ENCODE assay signal across 28 mouse cellular contexts in the genomic region with DNA sequence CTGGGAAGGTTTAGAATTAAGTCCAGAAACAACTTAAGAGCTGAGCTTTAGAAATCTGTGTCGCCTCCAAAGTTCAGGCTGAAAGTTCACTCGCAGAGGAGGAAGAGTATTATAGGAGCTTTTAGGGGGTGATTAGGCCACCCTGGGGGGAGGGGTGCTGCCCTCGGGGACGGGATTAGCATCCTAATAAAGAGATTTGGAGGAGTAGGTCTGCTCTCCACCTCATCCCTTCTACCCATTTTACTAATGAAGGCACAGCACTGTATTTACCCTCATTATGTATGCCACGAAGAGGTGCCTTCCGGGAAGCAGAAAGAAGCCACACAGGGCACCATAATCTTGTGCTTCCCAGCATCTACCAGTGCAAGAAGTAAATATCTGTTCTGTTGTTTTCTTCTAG. TPM values are rescaled to one million over a fixed set of nuclear protein-coding genes. Genes with fewer than 3 reads are reported as not detected.
DNase-seq lines count a peak whose midpoint lies in the region; ATAC-seq lines count a peak whose summit lies in the region.
"Had no signal": no experiment of that assay in that cellular context is flagged by ENCODE, and none has a peak within 500 bp of the region (broad histone marks: within the 10 kb centered on the region; RNA-seq: fewer than 3 reads in every experiment).

No protein-coding gene starts in this region.

- peaks cover 20% of the 10 kb centered on the region for H3K4me1 ChIP-seq in forebrain, embryonic 12.5 days
- 0 out of 2 replicates have a peak, but pooled peaks cover 2% of the 10 kb centered on the region for H3K4me1 ChIP-seq in forebrain, embryonic 14.5 days (ENCODE audit: control insufficient read depth, insufficient read depth, low read length)
- H3K4me1 ChIP-seq in neural tube, embryonic 13.5 days (replicated peaks), result peaks cover 26% of the 10 kb centered on the region
- peaks cover 28% of the 10 kb centered on the region for H3K4me1 ChIP-seq in neural tube, embryonic 15.5 days

- H3K27ac ChIP-seq in forebrain, embryonic 12.5 days, result no peak overlapping the region
- H3K27ac ChIP-seq in forebrain, embryonic 14.5 days (ENCODE audit: low read depth, low read length), result no peak overlapping the region
- H3K27ac ChIP-seq in neural tube, embryonic 13.5 days (replicated peaks), result no peak overlapping the region
- no peak overlapping the region for H3K27ac ChIP-seq in neural tube, embryonic 15.5 days (replicated peaks)
- H3K27ac ChIP-seq: embryonic facial prominence, embryonic 13.5 days; hindbrain, embryonic 14.5 days; liver, embryonic 14.5 days; lung, embryonic 15.5 days had no signal

- H3K4me3 ChIP-seq in forebrain, embryonic 12.5 days (replicated peaks), result no peak overlapping the region
- no peak overlapping the region for H3K4me3 ChIP-seq in forebrain, embryonic 14.5 days (ENCODE audit: low read depth, low read length)
- H3K4me3 ChIP-seq in neural tube, embryonic 13.5 days, result no peak overlapping the region
- no peak overlapping the region for H3K4me3 ChIP-seq in neural tube, embryonic 15.5 days (replicated peaks)
- H3K4me3 ChIP-seq: embryonic facial prominence, embryonic 13.5 days; erythroblast, embryonic 14.5 days; lung, embryonic 15.5 days; megakaryocyte, embryonic 14.5 days had no signal

- H3K9me3 ChIP-seq in forebrain, embryonic 12.5 days, result no peaks in the 10 kb centered on the region
- H3K9me3 ChIP-seq in forebrain, embryonic 14.5 days (replicated peaks; ENCODE audit: control insufficient read depth, low read length), result no peaks in the 10 kb centered on the region
- H3K9me3 ChIP-seq in neural tube, embryonic 13.5 days, result no peaks in the 10 kb centered on the region
- H3K9me3 ChIP-seq in neural tube, embryonic 15.5 days (replicated peaks), result no peaks in the 10 kb centered on the region
- H3K9me3 ChIP-seq: embryonic facial prominence, embryonic 13.5 days; lung, embryonic 15.5 days; megakaryocyte, embryonic 14.5 days had no signal

- no peak overlapping the region for H3K9ac ChIP-seq in forebrain, embryonic 12.5 days
- no peak overlapping the region for H3K9ac ChIP-seq in forebrain, embryonic 14.5 days (ENCODE audit: low read length)
- peak overlapping the region; percentile 23; the same call in 1 of the 2 replicates for H3K9ac ChIP-seq in neural tube, embryonic 13.5 days
- no peak overlapping the region for H3K9ac ChIP-seq in neural tube, embryonic 15.5 days (replicated peaks)
- H3K9ac ChIP-seq: embryonic facial prominence, embryonic 13.5 days; hindbrain, embryonic 14.5 days; liver, embryonic 14.5 days; lung, embryonic 15.5 days had no signal

- intact Hi-C loops in heart, postnatal 25 days (cut with DNase I), result no loop called here

- H3K36me3 ChIP-seq in forebrain, embryonic 12.5 days (replicated peaks), result no peaks in the 10 kb centered on the region
- H3K36me3 ChIP-seq in forebrain, embryonic 14.5 days (ENCODE audit: control insufficient read depth, insufficient read depth, low read length), result no peaks in the 10 kb centered on the region
- no peaks in the 10 kb centered on the region for H3K36me3 ChIP-seq in neural tube, embryonic 13.5 days
- no peaks in the 10 kb centered on the region for H3K36me3 ChIP-seq in neural tube, embryonic 15.5 days
- H3K36me3 ChIP-seq: embryonic facial prominence, embryonic 13.5 days; lung, embryonic 15.5 days had no signal

- no peak for DNase-seq in forebrain, embryonic 14.5 days (ENCODE audit: low spot score)
- peak; percentile 40 for DNase-seq in ZHBTc4 (ENCODE audit: low read depth, low spot score)
- DNase-seq in layer of hippocampus, postnatal 25 days (ENCODE audit: extremely low spot score in 1 of 2, low spot score in 1 of 2), result no peak
- DNase-seq in heart, postnatal 25 days (ENCODE audit: low spot score), result no peak
- DNase-seq: adrenal gland, postnatal 25 days; cerebellum, adult 8-10 months; cerebellum, postnatal 36 days; embryo, embryonic 11 days; gastrocnemius, postnatal 25 days; heart, adult 18-20 months; heart, postnatal 36 days; kidney, adult 2 months; kidney, postnatal 10 days; lung, postnatal 36 days; right cerebral cortex, postnatal 14 days; spleen, adult 18-20 months; thymus, adult 2 months; thymus, postnatal 4 days had no signal

- 9% methylated on average over 6 of the region's 6 CpGs for WGBS in forebrain, embryonic 12.5 days
- 5% methylated on average over 6 of the region's 6 CpGs for WGBS in forebrain, embryonic 14.5 days
- WGBS in neural tube, embryonic 13.5 days, result 20% methylated on average over 6 of the region's 6 CpGs
- 19% methylated on average over 6 of the region's 6 CpGs for WGBS in neural tube, embryonic 15.5 days

- H3K27me3 ChIP-seq in forebrain, embryonic 12.5 days, result peaks cover 29% of the 10 kb centered on the region
- H3K27me3 ChIP-seq in forebrain, embryonic 14.5 days (replicated peaks; ENCODE audit: control insufficient read depth, insufficient read depth, low read length), result no peaks in the 10 kb centered on the region
- H3K27me3 ChIP-seq in neural tube, embryonic 13.5 days, result peaks cover 14% of the 10 kb centered on the region
- peaks cover 4% of the 10 kb centered on the region; the same call in 1 of the 2 replicates for H3K27me3 ChIP-seq in neural tube, embryonic 15.5 days (replicated peaks)
- H3K27me3 ChIP-seq: lung, embryonic 15.5 days had no signal

- ATAC-seq in forebrain, embryonic 12.5 days (ENCODE audit: low FRiP score), result no peak
- no peak for ATAC-seq in forebrain, embryonic 14.5 days
- ATAC-seq in neural tube, embryonic 13.5 days (ENCODE audit: low read depth), result no peak
- no peak for ATAC-seq in neural tube, embryonic 15.5 days (ENCODE audit: low FRiP score)
- ATAC-seq: forebrain, embryonic 16.5 days had no signal

- 0 out of 2 replicates have a peak overlapping the region, but pooled peaks have one; percentile 15 for H3K4me2 ChIP-seq in forebrain, embryonic 12.5 days
- no peak overlapping the region for H3K4me2 ChIP-seq in forebrain, embryonic 14.5 days (ENCODE audit: low read length)
- no peak overlapping the region for H3K4me2 ChIP-seq in neural tube, embryonic 13.5 days
- no peak overlapping the region for H3K4me2 ChIP-seq in neural tube, embryonic 15.5 days
- H3K4me2 ChIP-seq: embryonic facial prominence, embryonic 13.5 days; hindbrain, embryonic 14.5 days; lung, embryonic 15.5 days had no signal

RNA-seq across cellular contexts. Expression of a gene that starts 2.9 kb away (rescaled TPM):
- 10.6 and 10.9 TPM in 2 replicates for polyA plus RNA-seq in forebrain, embryonic 12.5 days (2016; fragmentation: Nextera tagmentation; extraction: Ambion mirVana)
- polyA plus RNA-seq in forebrain, embryonic 14.5 days (2014; fragmentation: Nextera tagmentation; extraction: Ambion mirVana), result 5.8 and 6.6 TPM in 2 replicates
- polyA plus RNA-seq in neural tube, embryonic 13.5 days (2015; fragmentation: Nextera tagmentation; extraction: Ambion mirVana), result 18.5 and 20.4 TPM in 2 replicates
- polyA plus RNA-seq in neural tube, embryonic 15.5 days (2015; fragmentation: Nextera tagmentation; extraction: Ambion mirVana), result 18.2 and 20.2 TPM in 2 replicates
- 1 to 10 TPM; 4.1 to 5.6 TPM for total RNA-seq in layer of hippocampus, postnatal 25 days (2021)
- 1 to 10 TPM; 3.5 to 3.7 TPM for total RNA-seq in heart, postnatal 25 days (2021)

RNA-seq across cellular contexts. Expression of a gene that starts 39.5 kb away (rescaled TPM):
- polyA plus RNA-seq in forebrain, embryonic 12.5 days (2016; fragmentation: Nextera tagmentation; extraction: Ambion mirVana), result 35.2 and 36.2 TPM in 2 replicates
- 27.7 and 37.1 TPM in 2 replicates for polyA plus RNA-seq in forebrain, embryonic 14.5 days (2014; fragmentation: Nextera tagmentation; extraction: Ambion mirVana)
- 24.9 and 28.2 TPM in 2 replicates for polyA plus RNA-seq in neural tube, embryonic 13.5 days (2015; fragmentation: Nextera tagmentation; extraction: Ambion mirVana)
- 18.3 and 29.5 TPM in 2 replicates for polyA plus RNA-seq in neural tube, embryonic 15.5 days (2015; fragmentation: Nextera tagmentation; extraction: Ambion mirVana)
- 10 to 100 TPM; 30.5 to 33.9 TPM for total RNA-seq in layer of hippocampus, postnatal 25 days (2021)
- total RNA-seq in heart, postnatal 25 days (2021), result 10 to 100 TPM; 18.6 to 22.7 TPM

RNA-seq across cellular contexts. Expression of a gene that starts 39.8 kb away (rescaled TPM):
- polyA plus RNA-seq in forebrain, embryonic 12.5 days (2016; fragmentation: Nextera tagmentation; extraction: Ambion mirVana), result 525 and 575 TPM in 2 replicates
- polyA plus RNA-seq in forebrain, embryonic 14.5 days (2014; fragmentation: Nextera tagmentation; extraction: Ambion mirVana), result 428 and 447 TPM in 2 replicates
- 344 and 395 TPM in 2 replicates for polyA plus RNA-seq in neural tube, embryonic 13.5 days (2015; fragmentation: Nextera tagmentation; extraction: Ambion mirVana)
- 246 and 284 TPM in 2 replicates for polyA plus RNA-seq in neural tube, embryonic 15.5 days (2015; fragmentation: Nextera tagmentation; extraction: Ambion mirVana)
- 100 to 1,000 TPM; 111 to 133 TPM for total RNA-seq in layer of hippocampus, postnatal 25 days (2021)
- total RNA-seq in heart, postnatal 25 days (2021), result 10 to 100 TPM; 77.5 to 84.0 TPM
